Mouse (Mus musculus): Measurements from ENCODE around the gene 1110032A03Rik. TPM values are rescaled to one million over a fixed set of nuclear protein-coding genes. Genes with fewer than 3 reads are reported as not detected.

Gene 1110032A03Rik
- polyA plus RNA-seq, 1 experiment from 2014 or later: 56.2 TPM

DNA sequence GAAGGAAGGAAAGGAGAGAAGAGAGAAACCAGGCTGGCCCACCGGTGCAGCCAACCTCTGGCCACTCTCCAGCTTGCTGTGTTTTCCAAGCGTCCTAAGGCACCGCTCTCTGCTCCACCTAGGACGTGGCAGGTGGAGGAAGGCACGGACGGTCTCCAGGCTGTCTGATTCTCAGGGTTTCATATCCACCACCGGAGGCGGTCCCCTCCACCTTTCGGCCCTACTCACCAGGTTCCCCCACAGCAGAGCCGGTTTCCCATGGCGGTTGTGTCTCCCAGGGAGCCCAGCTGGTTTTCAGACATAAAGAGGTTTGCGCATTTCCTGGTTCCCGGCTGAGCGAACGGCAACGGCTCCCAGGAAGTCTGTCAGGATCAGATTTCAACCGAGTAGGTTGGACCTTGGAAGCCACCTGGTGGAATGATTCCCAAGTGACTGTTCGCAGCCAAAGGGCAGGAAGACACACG is 29.1 kb downstream of the 1110032A03Rik start, which contains the start of gene 2310030G06Rik:
2310030G06Rik (minus strand) TSS at position 323 of the 464 bp plus-strand sequence.
- peak within 1 kb of the TSS; percentile 30 for H3K4me3 ChIP-seq (replicated peaks; ENCODE audit: low read depth, low read length)
- H3K4me1 ChIP-seq (ENCODE audit: control insufficient read depth, insufficient read depth, low read length): 0 out of 2 replicates have a peak, but pooled peaks cover 8% of the 10 kb centered on the region
- H3K27ac ChIP-seq (replicated peaks; ENCODE audit: low read depth, low read length): no peak within 1 kb of the TSS
- H3K36me3 ChIP-seq (ENCODE audit: control insufficient read depth, insufficient read depth, low read length): no peaks in the 10 kb centered on the region
- ATAC-seq (ENCODE audit: low FRiP score, low TSS enrichment) (no peak), DNase-seq (peak; percentile 46)
- H3K9me3 ChIP-seq (ENCODE audit: control insufficient read depth, low read length): no peaks in the 10 kb centered on the region
- WGBS: 1% methylated on average over 19 of the region's 19 CpGs
- H3K4me2 ChIP-seq (ENCODE audit: low read length): peak within 1 kb of the TSS; percentile 59
- H3K9ac ChIP-seq (replicated peaks; ENCODE audit: low read length): peak within 1 kb of the TSS; percentile 43
- H3K27me3 ChIP-seq (ENCODE audit: control insufficient read depth, insufficient read depth, low read length): peaks cover 3% of the 10 kb centered on the region; the same call in 1 of the 2 replicates

DNA sequence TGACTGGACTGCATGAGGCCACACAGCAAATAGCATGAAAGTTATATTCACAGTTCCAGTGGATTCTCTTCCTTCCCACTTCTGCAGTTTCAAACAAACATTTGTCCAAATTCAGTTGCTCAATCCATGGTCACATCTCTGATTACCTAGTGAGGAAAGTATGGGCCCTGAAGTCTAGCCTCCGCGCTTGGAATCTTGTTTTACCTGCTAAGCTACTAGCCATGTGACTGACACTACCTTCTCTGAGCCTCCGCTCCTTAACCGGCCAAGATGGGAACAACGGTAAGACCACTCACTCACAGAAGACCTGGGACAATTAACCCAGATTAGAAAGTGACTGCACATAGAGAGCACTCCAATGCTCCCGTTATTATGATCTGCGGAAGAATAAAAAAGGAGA is 29.5 kb downstream of the 1110032A03Rik start:
- DNase-seq (no peak), ATAC-seq (ENCODE audit: low FRiP score, low TSS enrichment) (no peak)
- Histone ChIP-seq H3K27ac (replicated peaks; ENCODE audit: low read depth, low read length) (no peak overlapping the region), H3K9me3 (ENCODE audit: control insufficient read depth, low read length) (no peaks in the 10 kb centered on the region), H3K9ac (replicated peaks; ENCODE audit: low read length) (0 out of 2 replicates have a peak overlapping the region, but pooled peaks have one; percentile 43), H3K4me1 (ENCODE audit: control insufficient read depth, insufficient read depth, low read length) (0 out of 2 replicates have a peak, but pooled peaks cover 8% of the 10 kb centered on the region), H3K4me2 (ENCODE audit: low read length) (peak overlapping the region; percentile 59), H3K36me3 (ENCODE audit: control insufficient read depth, insufficient read depth, low read length) (no peaks in the 10 kb centered on the region), H3K4me3 (replicated peaks; ENCODE audit: low read depth, low read length) (peak overlapping the region; percentile 30; the same call in 1 of the 2 replicates), H3K27me3 (ENCODE audit: control insufficient read depth, insufficient read depth, low read length) (peaks cover 3% of the 10 kb centered on the region; the same call in 1 of the 2 replicates)
- 12% methylated on average over 7 of the region's 7 CpGs for WGBS

DNA sequence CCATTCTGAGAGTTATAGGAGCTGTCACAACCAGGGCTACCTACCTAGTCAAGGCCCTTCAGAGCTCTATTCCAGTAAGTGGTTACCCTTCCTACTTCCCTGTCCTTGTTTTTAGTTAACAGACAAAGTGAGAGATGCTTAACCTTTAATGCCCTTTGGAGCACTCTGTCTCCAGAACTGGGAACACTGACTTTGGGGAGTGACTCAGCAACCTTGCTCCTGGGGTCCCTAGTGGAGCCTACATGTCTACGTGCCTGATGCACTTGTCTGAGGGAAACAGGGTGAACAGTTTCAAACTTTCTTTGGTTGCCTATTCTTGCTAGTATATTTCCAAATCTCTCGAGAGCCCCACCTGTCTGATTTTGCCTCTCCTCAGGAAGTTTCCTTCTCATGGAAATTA is 32.6 kb downstream of the 1110032A03Rik start:
- DNase-seq: no peak
- H3K9ac ChIP-seq (replicated peaks; ENCODE audit: low read length): no peak overlapping the region
- no peak overlapping the region for H3K4me3 ChIP-seq (replicated peaks; ENCODE audit: low read depth, low read length)
- 0 out of 2 replicates have a peak, but pooled peaks cover 13% of the 10 kb centered on the region for H3K4me1 ChIP-seq (ENCODE audit: control insufficient read depth, insufficient read depth, low read length)
- H3K27me3 ChIP-seq (ENCODE audit: control insufficient read depth, insufficient read depth, low read length): peaks cover 3% of the 10 kb centered on the region; the same call in 1 of the 2 replicates
- no peak overlapping the region for H3K27ac ChIP-seq (replicated peaks; ENCODE audit: low read depth, low read length)
- H3K9me3 ChIP-seq (ENCODE audit: control insufficient read depth, low read length): no peaks in the 10 kb centered on the region
- no peak for ATAC-seq (ENCODE audit: low FRiP score, low TSS enrichment)
- no peak overlapping the region for H3K4me2 ChIP-seq (ENCODE audit: low read length)
- no peaks in the 10 kb centered on the region for H3K36me3 ChIP-seq (ENCODE audit: control insufficient read depth, insufficient read depth, low read length)
- WGBS: 72% methylated on average over 2 of the region's 2 CpGs

DNA sequence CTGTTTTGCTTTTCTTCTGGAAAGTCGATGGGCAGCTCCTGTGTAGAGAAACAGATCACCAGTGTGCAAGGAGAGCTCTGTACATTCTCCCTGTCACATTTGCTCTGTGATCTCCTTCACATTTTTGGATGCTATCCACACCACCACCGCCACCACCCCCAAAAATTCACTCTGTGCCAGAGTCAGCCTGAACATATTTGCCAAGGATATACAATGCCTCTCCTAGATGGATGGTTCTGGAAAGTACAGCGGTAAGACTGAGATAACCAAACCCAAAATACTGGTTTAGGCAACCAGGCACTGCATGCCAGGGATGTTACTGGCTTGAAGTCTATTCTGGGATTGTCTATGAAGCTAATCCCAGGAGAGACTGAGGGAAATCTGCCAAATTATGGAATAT is 33.1 kb downstream of the 1110032A03Rik start:
- H3K4me1 ChIP-seq (ENCODE audit: control insufficient read depth, insufficient read depth, low read length): 0 out of 2 replicates have a peak, but pooled peaks cover 13% of the 10 kb centered on the region
- 85% methylated on average over 3 of the region's 3 CpGs for WGBS

DNA sequence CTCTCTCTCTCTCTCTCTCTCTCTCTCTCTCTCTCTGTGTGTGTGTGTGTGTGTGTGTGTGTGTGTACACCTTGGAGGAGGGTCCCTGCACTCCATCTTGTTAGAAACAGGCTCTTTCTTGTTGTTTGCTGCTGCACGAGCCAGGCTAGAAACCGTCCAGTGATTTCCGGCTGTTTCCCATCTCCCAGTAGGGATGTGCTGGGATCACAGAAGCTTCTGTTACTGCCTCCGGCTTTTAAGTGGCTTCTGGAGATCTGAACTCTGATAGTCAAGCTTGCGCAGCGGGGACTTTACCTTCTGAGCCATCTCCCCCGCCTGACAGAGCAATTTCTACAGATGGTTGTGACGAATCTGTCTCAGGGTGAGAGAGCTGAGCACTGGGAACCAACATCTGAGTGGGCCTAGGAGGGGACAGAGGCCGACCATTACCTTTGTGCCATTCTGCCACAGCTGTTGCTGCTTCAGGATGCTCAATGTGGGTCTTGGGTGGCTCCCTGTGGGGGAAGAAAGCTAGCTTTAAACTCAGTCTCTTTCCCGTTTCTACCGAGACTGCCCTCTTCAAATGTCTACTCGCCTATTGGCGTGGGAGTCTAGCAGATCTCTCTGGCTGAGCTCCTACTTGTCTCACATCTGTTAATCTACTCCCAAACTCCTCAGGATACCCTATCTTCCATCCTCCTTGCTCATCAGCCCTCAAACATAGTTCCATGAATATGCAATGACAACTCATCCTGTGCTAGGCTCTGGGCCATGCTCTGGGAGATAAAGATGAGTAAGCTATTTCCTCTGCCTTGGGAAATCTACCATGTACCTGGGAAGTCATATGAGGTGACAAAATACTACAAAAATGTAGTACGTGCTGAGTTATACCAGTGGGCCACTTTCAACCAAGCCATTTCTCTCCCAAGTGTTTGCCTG is 34.2 kb downstream of the 1110032A03Rik start:
- Histone ChIP-seq H3K27me3 (ENCODE audit: control insufficient read depth, insufficient read depth, low read length) (peaks cover 3% of the 10 kb centered on the region; the same call in 1 of the 2 replicates), H3K9me3 (ENCODE audit: control insufficient read depth, low read length) (no peaks in the 10 kb centered on the region), H3K4me2 (ENCODE audit: low read length) (no peak overlapping the region), H3K36me3 (ENCODE audit: control insufficient read depth, insufficient read depth, low read length) (no peaks in the 10 kb centered on the region), H3K4me3 (replicated peaks; ENCODE audit: low read depth, low read length) (no peak overlapping the region), H3K4me1 (ENCODE audit: control insufficient read depth, insufficient read depth, low read length) (0 out of 2 replicates have a peak, but pooled peaks cover 7% of the 10 kb centered on the region), H3K27ac (replicated peaks; ENCODE audit: low read depth, low read length) (no peak overlapping the region), H3K9ac (replicated peaks; ENCODE audit: low read length) (no peak overlapping the region)
- 89% methylated on average over 14 of the region's 14 CpGs for WGBS
- no peak for DNase-seq
- no peak for ATAC-seq (ENCODE audit: low FRiP score, low TSS enrichment)

More for the DNA sequence above, 33.1 kb downstream of the 1110032A03Rik start:
- DNase-seq (no peak), ATAC-seq (ENCODE audit: low FRiP score, low TSS enrichment) (no peak)
- no peaks in the 10 kb centered on the region for H3K36me3 ChIP-seq (ENCODE audit: control insufficient read depth, insufficient read depth, low read length)
- H3K27ac ChIP-seq (replicated peaks; ENCODE audit: low read depth, low read length): no peak overlapping the region
- no peak overlapping the region for H3K4me2 ChIP-seq (ENCODE audit: low read length)
- H3K9ac ChIP-seq (replicated peaks; ENCODE audit: low read length): no peak overlapping the region
- no peak overlapping the region for H3K4me3 ChIP-seq (replicated peaks; ENCODE audit: low read depth, low read length)
- H3K27me3 ChIP-seq (ENCODE audit: control insufficient read depth, insufficient read depth, low read length): peaks cover 3% of the 10 kb centered on the region; the same call in 1 of the 2 replicates
- H3K9me3 ChIP-seq (ENCODE audit: control insufficient read depth, low read length): no peaks in the 10 kb centered on the region

DNA sequence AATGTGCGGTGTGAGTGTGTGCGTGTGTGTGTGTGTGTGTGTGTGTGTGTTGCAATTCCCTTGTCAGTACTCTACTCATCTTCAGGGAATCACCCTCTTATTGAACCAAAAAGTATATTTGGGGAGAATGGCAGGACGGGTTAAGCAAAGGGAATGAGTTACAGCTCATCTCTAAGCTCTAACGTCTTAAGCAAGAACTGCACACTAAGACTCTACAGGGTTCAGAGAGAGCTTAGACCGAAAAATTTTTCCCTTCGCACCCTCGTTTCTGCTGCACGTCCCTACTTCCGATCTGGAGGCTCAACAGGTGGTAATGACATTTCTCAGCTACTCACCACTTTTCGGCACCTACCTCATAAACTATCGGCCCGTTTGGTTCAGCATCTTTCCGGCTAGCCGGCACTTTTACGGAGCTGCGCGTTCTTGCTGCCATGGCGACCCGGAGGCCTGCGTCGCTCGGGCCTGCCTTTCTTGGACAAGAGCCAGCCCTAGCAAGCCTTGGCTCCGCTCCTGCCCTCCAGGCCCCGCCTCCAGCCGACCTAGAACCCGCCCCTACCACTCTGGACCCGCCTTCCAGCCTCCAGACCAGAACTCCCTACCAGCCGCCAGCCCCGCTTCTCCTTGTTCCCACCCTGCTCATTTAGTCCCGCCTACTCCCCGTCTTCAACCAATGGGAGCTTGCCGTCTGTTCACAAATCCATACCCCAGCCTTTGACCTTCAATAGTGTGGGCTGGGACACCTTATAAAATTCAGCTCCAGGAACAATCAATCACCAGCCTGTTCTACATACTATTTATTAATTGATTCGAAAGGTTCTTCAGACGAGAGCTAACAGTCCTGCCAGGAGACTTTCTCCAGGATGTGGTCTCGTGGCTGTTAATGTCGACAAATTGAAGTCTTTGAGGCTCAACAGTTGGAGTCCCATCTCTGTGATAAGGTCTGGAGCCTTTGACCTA is 36.1 kb downstream of the 1110032A03Rik start, which contains the start of gene Dixdc1:
Dixdc1 (minus strand) TSS at position 604 of the 957 bp plus-strand sequence.
- Histone ChIP-seq H3K4me3 (replicated peaks; ENCODE audit: low read depth, low read length) (peak within 1 kb of the TSS; percentile 28), H3K36me3 (ENCODE audit: control insufficient read depth, insufficient read depth, low read length) (no peaks in the 10 kb centered on the region), H3K9ac (replicated peaks; ENCODE audit: low read length) (no peak within 1 kb of the TSS), H3K4me2 (ENCODE audit: low read length) (peak within 1 kb of the TSS; percentile 50), H3K9me3 (ENCODE audit: control insufficient read depth, low read length) (no peaks in the 10 kb centered on the region), H3K27me3 (ENCODE audit: control insufficient read depth, insufficient read depth, low read length) (no peaks in the 10 kb centered on the region), H3K27ac (replicated peaks; ENCODE audit: low read depth, low read length) (no peak within 1 kb of the TSS), H3K4me1 (ENCODE audit: control insufficient read depth, insufficient read depth, low read length) (0 out of 2 replicates have a peak, but pooled peaks cover 4% of the 10 kb centered on the region)
- ATAC-seq (ENCODE audit: low FRiP score, low TSS enrichment): peak; percentile 93
- WGBS: 13% methylated on average over 36 of the region's 36 CpGs
- peak; percentile 90 for DNase-seq

DNA sequence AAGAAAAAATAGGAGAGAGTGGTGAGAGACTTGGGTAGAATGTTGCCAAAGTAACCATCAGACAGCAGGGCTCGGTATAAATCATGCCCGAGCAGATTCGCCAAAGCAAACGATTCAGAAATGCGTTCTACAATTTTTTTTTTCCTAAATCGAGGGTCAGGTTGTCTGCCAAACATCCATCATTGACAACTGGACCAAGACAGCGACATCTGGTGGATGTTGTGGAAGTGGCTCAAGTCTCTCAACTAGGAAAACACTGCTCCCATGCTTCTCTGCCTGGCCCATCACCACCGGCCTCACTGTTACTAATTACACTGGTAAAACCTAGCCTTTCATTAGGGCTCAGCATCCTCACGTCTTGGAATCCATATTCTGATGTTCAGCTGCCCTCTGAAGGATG is 40.3 kb downstream of the 1110032A03Rik start:
- WGBS: 4% methylated on average over 9 of the region's 9 CpGs
- H3K4me3 ChIP-seq (replicated peaks; ENCODE audit: low read depth, low read length): 0 out of 2 replicates have a peak overlapping the region, but pooled peaks have one; percentile 2
- ATAC-seq (ENCODE audit: low FRiP score, low TSS enrichment) (no peak), DNase-seq (peak; percentile 86)
- H3K9ac ChIP-seq (replicated peaks; ENCODE audit: low read length): no peak overlapping the region
- no peaks in the 10 kb centered on the region for H3K9me3 ChIP-seq (ENCODE audit: control insufficient read depth, low read length)
- H3K36me3 ChIP-seq (ENCODE audit: control insufficient read depth, insufficient read depth, low read length): no peaks in the 10 kb centered on the region
- H3K4me2 ChIP-seq (ENCODE audit: low read length): peak overlapping the region; percentile 33
- no peak overlapping the region for H3K27ac ChIP-seq (replicated peaks; ENCODE audit: low read depth, low read length)
- H3K27me3 ChIP-seq (ENCODE audit: control insufficient read depth, insufficient read depth, low read length): no peaks in the 10 kb centered on the region
- H3K4me1 ChIP-seq (ENCODE audit: control insufficient read depth, insufficient read depth, low read length): peaks cover 14% of the 10 kb centered on the region

DNA sequence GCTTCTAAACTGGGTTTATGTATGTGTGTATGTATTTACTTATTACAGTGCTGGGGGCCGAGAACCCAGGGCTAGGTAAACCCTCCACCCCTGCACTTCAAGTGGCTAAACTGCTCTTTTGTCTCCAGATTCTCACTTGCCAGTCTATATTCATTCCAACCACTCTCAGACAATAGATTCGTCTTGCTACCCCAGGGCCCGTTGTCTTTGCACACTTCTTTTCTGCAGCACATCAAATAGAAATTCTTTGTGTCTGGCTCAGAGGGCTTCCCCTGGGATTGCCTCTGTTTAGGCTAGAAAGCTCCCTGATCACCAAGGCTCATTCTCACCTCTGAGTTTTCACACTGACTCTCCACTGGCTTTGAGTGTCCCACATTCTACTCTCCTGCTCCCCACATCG is 42.8 kb downstream of the 1110032A03Rik start:
- H3K9me3 ChIP-seq (ENCODE audit: control insufficient read depth, low read length): no peaks in the 10 kb centered on the region
- DNase-seq: peak; percentile 52
- peaks cover 10% of the 10 kb centered on the region for H3K4me1 ChIP-seq (ENCODE audit: control insufficient read depth, insufficient read depth, low read length)
- no peak for ATAC-seq (ENCODE audit: low FRiP score, low TSS enrichment)
- no peaks in the 10 kb centered on the region for H3K36me3 ChIP-seq (ENCODE audit: control insufficient read depth, insufficient read depth, low read length)
- 2% methylated on average over 4 of the region's 4 CpGs for WGBS
- H3K4me3 ChIP-seq (replicated peaks; ENCODE audit: low read depth, low read length): no peak overlapping the region
- H3K27me3 ChIP-seq (ENCODE audit: control insufficient read depth, insufficient read depth, low read length): no peaks in the 10 kb centered on the region
- H3K9ac ChIP-seq (replicated peaks; ENCODE audit: low read length): no peak overlapping the region
- H3K27ac ChIP-seq (replicated peaks; ENCODE audit: low read depth, low read length): peak overlapping the region; percentile 32; the same call in 1 of the 2 replicates
- no peak overlapping the region for H3K4me2 ChIP-seq (ENCODE audit: low read length)
